Mouse (Mus musculus) megakaryocyte-erythroid progenitor cell, adult 5-6 weeks (primary cell): ENCODE measurements around the gene Trabd. TPM values are rescaled to one million over a fixed set of nuclear protein-coding genes. Genes with fewer than 3 reads are reported as not detected.

ENCODE experiments used
- ATAC-seq: replicated peaks from 2 replicates; pipeline ENCODE4 v1.8.0; 2016; ENCODE audit warnings: mild to moderate bottlenecking, inconsistent platforms; ENCODE audit not compliant: severe bottlenecking, poor library complexity, low FRiP score, low TSS enrichment
- total RNA-seq, 2 experiments: library from RNA; stranded (forward) in 1 of 2; stranded (reverse) in 1 of 2; fragments of 200-1000, 215-1000 nt in 1 of 2; fragments of >200 nt in 1 of 2; fragmentation: Nextera tagmentation in 1 of 2; gene quantifications; 2 replicates each; pipeline ENCODE4 v1.2.3; 2014 to 2017

Trabd gene
- total RNA-seq, 2 experiments from 2014 or later, result 11.9 to 26.3 TPM

DNA sequence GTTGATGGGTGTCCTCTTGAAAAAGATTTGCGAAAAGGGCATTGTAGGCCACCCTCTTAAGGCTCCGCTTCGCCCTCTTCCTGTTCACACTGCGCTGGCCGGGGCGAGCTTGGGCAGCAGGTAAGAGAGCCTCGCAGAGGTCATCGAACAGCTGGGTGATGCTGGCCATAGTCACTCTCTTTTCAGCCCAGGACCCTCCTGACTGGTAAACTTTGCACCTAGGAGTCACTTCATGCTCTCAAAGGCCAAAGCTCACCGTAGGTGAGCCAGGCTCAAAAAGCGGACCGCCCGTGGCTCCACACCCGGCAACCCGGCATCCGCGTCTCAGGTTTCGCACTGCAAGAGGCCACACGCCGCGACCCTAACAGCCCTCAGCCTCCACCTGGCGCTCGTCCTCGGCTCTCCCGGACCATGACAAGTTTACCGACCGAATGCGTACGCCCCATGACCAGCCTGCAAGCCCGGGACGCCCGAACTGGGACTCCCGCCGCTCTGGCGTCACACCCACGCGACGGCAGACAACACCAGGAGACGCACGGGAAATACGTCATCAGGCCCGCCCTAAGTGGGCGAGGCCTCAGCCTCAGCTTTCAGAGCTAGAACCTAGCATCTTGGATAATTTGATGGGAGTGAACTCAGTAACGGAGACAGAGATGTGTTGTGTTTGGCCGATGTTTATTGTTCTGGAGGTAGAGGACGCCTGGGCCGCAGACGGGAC lies 47.9 kb downstream of the Trabd start, which contains the start of gene Tubgcp6:
TSS of gene Tubgcp6 (minus strand) at position 464 of the 718 bp plus-strand sequence.
- ATAC-seq, result peak; percentile 87

- ATAC-seq, result no peak
Measured at GRCm38 (mm10) chr15:89123595-89123994, 48.7 kb downstream of the Trabd start.

DNA sequence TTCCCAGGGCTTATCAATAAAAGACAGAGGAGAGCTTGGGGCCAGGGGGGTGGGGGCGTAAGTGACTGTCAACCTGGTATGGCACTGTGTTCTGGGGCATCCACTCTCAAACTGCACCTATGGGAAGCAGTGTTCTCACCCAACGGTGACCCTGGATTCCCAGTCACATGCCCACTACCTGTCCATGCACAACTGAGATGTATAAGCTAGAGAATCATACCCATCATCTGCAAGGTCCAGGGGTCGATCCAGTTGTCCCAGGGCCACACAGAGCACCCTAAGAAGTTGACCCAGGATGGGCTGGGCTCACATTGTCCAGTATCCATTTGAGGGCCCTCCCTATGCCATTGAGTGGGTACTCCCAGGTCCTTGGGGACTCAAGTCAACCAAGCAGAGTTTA lies 49.4 kb downstream of the Trabd start:
- no peak for ATAC-seq

DNA sequence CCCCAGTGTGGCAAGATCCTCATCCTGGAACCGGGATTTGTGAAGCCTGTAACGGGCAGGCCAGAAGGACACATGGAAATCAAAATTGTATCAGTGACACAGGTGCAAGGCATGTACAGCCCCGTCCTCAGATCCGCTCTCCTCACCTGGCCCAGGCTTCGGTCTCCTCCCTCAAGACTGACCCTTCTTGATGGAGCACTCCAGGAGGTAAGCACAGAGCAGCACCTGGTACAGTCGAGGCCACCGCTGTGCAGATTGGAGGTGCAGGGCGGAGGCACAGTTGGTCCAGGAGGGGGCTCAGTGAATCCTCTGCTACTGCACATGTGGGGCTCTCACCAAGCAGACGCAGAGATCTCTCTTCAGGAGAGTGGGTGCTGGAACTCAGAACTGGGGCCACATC lies 50.4 kb downstream of the Trabd start:
- ATAC-seq, result no peak

GRCm38 (mm10) chr15:89126622-89127021 lies 51.7 kb downstream of the Trabd start:
- ATAC-seq, result no peak

- ATAC-seq, result no peak
Measured at GRCm38 (mm10) chr15:89127364-89127940, 52.5 kb downstream of the Trabd start.

GRCm38 (mm10) chr15:89128382-89129350 lies 53.7 kb downstream of the Trabd start, which contains the start of gene Hdac10:
Hdac10 (minus strand) TSS chr15:89128700.
- ATAC-seq, result peak; percentile 86

- no peak for ATAC-seq
Measured at GRCm38 (mm10) chr15:89130245-89130644, 55.3 kb downstream of the Trabd start.

GRCm38 (mm10) chr15:89131316-89131715 lies 56.4 kb downstream of the Trabd start:
- no peak for ATAC-seq

Other genes starting within 250 kb of the Trabd start
- gene Pim3, start 212.9 kb upstream of the Trabd start, total RNA-seq (2014; fragmentation: Nextera tagmentation), result 5.1 and 6.4 TPM in 2 replicates
- 5.5 and 12.5 TPM in 2 replicates for gene Pim3, start 212.9 kb upstream of the Trabd start, total RNA-seq (2017)
- gene Ttll8, start 120.7 kb upstream of the Trabd start, total RNA-seq (2014; fragmentation: Nextera tagmentation), result not detected in 2 replicates
- not detected in 2 replicates for gene Ttll8, start 120.7 kb upstream of the Trabd start, total RNA-seq (2017)
- gene Mlc1, start 96.1 kb upstream of the Trabd start, total RNA-seq (2014; fragmentation: Nextera tagmentation), result not detected in 2 replicates
- not detected in 2 replicates for gene Mlc1, start 96.1 kb upstream of the Trabd start, total RNA-seq (2017)
- gene Mov10l1, start 92.2 kb upstream of the Trabd start, total RNA-seq (2014; fragmentation: Nextera tagmentation), result not detected in 2 replicates
- gene Mov10l1, start 92.2 kb upstream of the Trabd start, total RNA-seq (2017), result not detected in 2 replicates
- not detected in 2 replicates for gene Panx2, start 15.4 kb upstream of the Trabd start, total RNA-seq (2014; fragmentation: Nextera tagmentation)
- gene Panx2, start 15.4 kb upstream of the Trabd start, total RNA-seq (2017), result not detected in 2 replicates
- gene Selenoo, start 14.0 kb downstream of the Trabd start, total RNA-seq (2014; fragmentation: Nextera tagmentation), result 15.3 and 20.8 TPM in 2 replicates
- 16.6 and 18.5 TPM in 2 replicates for gene Selenoo, start 14.0 kb downstream of the Trabd start, total RNA-seq (2017)
- gene Tubgcp6, start 48.0 kb downstream of the Trabd start, total RNA-seq (2014; fragmentation: Nextera tagmentation), result 34.1 and 39.1 TPM in 2 replicates
- gene Tubgcp6, start 48.0 kb downstream of the Trabd start, total RNA-seq (2017), result 14.7 and 22.4 TPM in 2 replicates
- gene Hdac10, start 53.6 kb downstream of the Trabd start, total RNA-seq (2014; fragmentation: Nextera tagmentation), result 25.6 and 32.8 TPM in 2 replicates
- gene Hdac10, start 53.6 kb downstream of the Trabd start, total RNA-seq (2017), result 15.6 and 20.1 TPM in 2 replicates
- gene Mapk12, start 65.6 kb downstream of the Trabd start, total RNA-seq (2014; fragmentation: Nextera tagmentation), result not detected in 2 replicates
- gene Mapk12, start 65.6 kb downstream of the Trabd start, total RNA-seq (2017), result 2.1 TPM in 1 of 2 replicates, not detected in the other
- gene Mapk11, start 74.5 kb downstream of the Trabd start, total RNA-seq (2014; fragmentation: Nextera tagmentation), result 0.11 TPM in 1 of 2 replicates, not detected in the other
- 0.27 and 3.5 TPM in 2 replicates for gene Mapk11, start 74.5 kb downstream of the Trabd start, total RNA-seq (2017)
- 2.3 and 3.6 TPM in 2 replicates for gene Plxnb2, start 105.7 kb downstream of the Trabd start, total RNA-seq (2014; fragmentation: Nextera tagmentation)
- gene Plxnb2, start 105.7 kb downstream of the Trabd start, total RNA-seq (2017), result 0.34 and 1.7 TPM in 2 replicates
- 9.8 and 14.1 TPM in 2 replicates for gene Dennd6b, start 121.4 kb downstream of the Trabd start, total RNA-seq (2014; fragmentation: Nextera tagmentation)
- 1.3 and 4.6 TPM in 2 replicates for gene Dennd6b, start 121.4 kb downstream of the Trabd start, total RNA-seq (2017)
- gene Ppp6r2, start 136.4 kb downstream of the Trabd start, total RNA-seq (2014; fragmentation: Nextera tagmentation), result 56.3 and 72.3 TPM in 2 replicates
- gene Ppp6r2, start 136.4 kb downstream of the Trabd start, total RNA-seq (2017), result 29.4 and 145 TPM in 2 replicates
- 161 and 193 TPM in 2 replicates for gene Sbf1, start 240.2 kb downstream of the Trabd start, total RNA-seq (2014; fragmentation: Nextera tagmentation)
- gene Sbf1, start 240.2 kb downstream of the Trabd start, total RNA-seq (2017), result 34.6 and 83.9 TPM in 2 replicates
- not detected in 2 replicates for gene Adm2, start 247.6 kb downstream of the Trabd start, total RNA-seq (2014; fragmentation: Nextera tagmentation)
- gene Adm2, start 247.6 kb downstream of the Trabd start, total RNA-seq (2017), result not detected in 2 replicates